Mouse (Mus musculus) urinary bladder, postnatal 36 days (tissue): Measurements from ENCODE around the gene Gm13697.

Experiments
- DNase-seq, 2 experiments: peaks; one replicate each; pipeline ENCODE4 v3.0.0; 2022; ENCODE audit warnings: low spot score in 2 of 2, mixed read lengths in 1 of 2

Gm13697 gene

DNA sequence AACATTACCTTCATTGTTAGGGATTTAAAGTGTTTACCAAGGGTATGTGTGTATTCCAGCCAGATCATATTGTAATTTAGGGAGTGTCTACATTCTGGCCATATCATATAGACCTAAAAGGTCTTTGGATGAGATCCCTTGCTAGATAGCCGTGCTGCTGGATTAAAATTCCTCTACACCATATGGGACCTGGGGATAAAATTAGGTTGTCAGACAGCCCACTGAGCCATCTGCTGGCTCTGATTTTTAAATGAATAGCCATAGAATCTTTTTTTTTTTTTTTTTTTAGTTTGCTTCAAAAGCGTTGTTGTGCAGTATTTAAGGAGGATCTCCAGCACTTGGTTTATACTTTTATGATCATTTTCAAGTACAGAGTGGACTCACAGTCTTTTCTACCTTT lies 48.0 kb downstream of the Gm13697 start:
- no peak for DNase-seq

DNA sequence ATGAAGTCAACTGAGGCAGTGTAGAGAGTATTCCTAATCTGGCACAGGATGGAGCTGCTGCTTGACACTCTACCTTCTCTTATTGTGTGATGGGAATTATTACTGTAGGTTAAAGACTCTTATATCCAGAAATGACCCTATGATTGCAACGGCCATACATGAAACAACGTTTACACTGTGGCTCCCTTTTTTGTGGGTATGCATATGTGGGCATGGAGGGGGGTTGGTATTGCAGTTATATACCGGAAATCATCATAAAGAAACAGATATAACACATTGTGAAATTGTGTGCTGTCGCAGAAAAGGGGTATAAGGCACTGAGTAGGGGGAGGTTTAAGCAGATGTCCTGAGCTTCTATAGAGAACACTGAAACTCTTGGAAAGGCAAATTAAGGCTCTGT lies 51.5 kb downstream of the Gm13697 start:
- DNase-seq = no peak
